Mouse (Mus musculus): ENCODE results near the gene Hmg20b. TPM values are rescaled to one million over a fixed set of nuclear protein-coding genes. Genes with fewer than 3 reads are reported as not detected.
A peak's percentile ranks its signal among the peaks of the same experiment; 100 is the strongest.

The Hmg20b gene
- polyA plus RNA-seq, 1 experiment from 2014 or later: 92.5 TPM

GRCm38 (mm10) chr10:81321436-81321835 lies 28.8 kb downstream of the Hmg20b start:
- no peaks in the 10 kb centered on the region for H3K9me3 ChIP-seq
- WGBS: 2% methylated on average over 20 of the region's 20 CpGs
- H3K4me2 ChIP-seq: peak overlapping the region; percentile 76
- H3K27me3 ChIP-seq: no peaks in the 10 kb centered on the region
- peaks cover 49% of the 10 kb centered on the region for H3K36me3 ChIP-seq
- H3K27ac ChIP-seq: peak overlapping the region; percentile 88
- H3K4me3 ChIP-seq: peak overlapping the region; percentile 94
- no peak for ATAC-seq (ENCODE audit: borderline replicate concordance, extremely low read depth, low FRiP score, low TSS enrichment)
- peak overlapping the region; percentile 88 for H3K9ac ChIP-seq
- H3K4me1 ChIP-seq: peaks cover 48% of the 10 kb centered on the region

GRCm38 (mm10) chr10:81320550-81321347 lies 29.5 kb downstream of the Hmg20b start, which contains the start of gene Cactin:
TSS of gene Cactin (plus strand) at chr10:81321103.
- H3K27me3 ChIP-seq: no peaks in the 10 kb centered on the region
- H3K36me3 ChIP-seq: peaks cover 47% of the 10 kb centered on the region
- H3K9ac ChIP-seq: peak within 1 kb of the TSS; percentile 88
- H3K4me3 ChIP-seq: peak within 1 kb of the TSS; percentile 94
- H3K9me3 ChIP-seq: no peaks in the 10 kb centered on the region
- H3K4me2 ChIP-seq: peak within 1 kb of the TSS; percentile 76
- H3K4me1 ChIP-seq: peaks cover 52% of the 10 kb centered on the region
- peak within 1 kb of the TSS; percentile 89 for H3K27ac ChIP-seq
- under 1% methylated on average over 68 of the region's 68 CpGs for WGBS
- peak; percentile 93 for ATAC-seq (ENCODE audit: borderline replicate concordance, extremely low read depth, low FRiP score, low TSS enrichment)

- peak overlapping the region; percentile 89 for H3K27ac ChIP-seq
- no peaks in the 10 kb centered on the region for H3K27me3 ChIP-seq
- H3K36me3 ChIP-seq: peaks cover 47% of the 10 kb centered on the region
- H3K4me1 ChIP-seq: peaks cover 52% of the 10 kb centered on the region
- WGBS: 1% methylated on average over 38 of the region's 38 CpGs
- H3K9me3 ChIP-seq: no peaks in the 10 kb centered on the region
- H3K4me2 ChIP-seq: peak overlapping the region; percentile 64
- H3K9ac ChIP-seq: peak overlapping the region; percentile 39
- H3K4me3 ChIP-seq: peak overlapping the region; percentile 94
- no peak; the same call in 1 of the 2 replicates for ATAC-seq (ENCODE audit: borderline replicate concordance, extremely low read depth, low FRiP score, low TSS enrichment)
Measured at GRCm38 (mm10) chr10:81319741-81320549, 30.3 kb downstream of the Hmg20b start.

GRCm38 (mm10) chr10:81319330-81319699 lies 31.0 kb downstream of the Hmg20b start:
- Histone ChIP-seq H3K4me1 (peaks cover 52% of the 10 kb centered on the region), H3K4me2 (peak overlapping the region; percentile 64), H3K27me3 (no peaks in the 10 kb centered on the region), H3K27ac (peak overlapping the region; percentile 89), H3K9ac (peak overlapping the region; percentile 39), H3K4me3 (peak overlapping the region; percentile 94), H3K36me3 (peaks cover 46% of the 10 kb centered on the region), H3K9me3 (no peaks in the 10 kb centered on the region)
- 24% methylated on average over 8 of the region's 8 CpGs for WGBS
- no peak for ATAC-seq (ENCODE audit: borderline replicate concordance, extremely low read depth, low FRiP score, low TSS enrichment)

GRCm38 (mm10) chr10:81318589-81319329 lies 31.5 kb downstream of the Hmg20b start:
- Histone ChIP-seq H3K27ac (peak overlapping the region; percentile 89; the same call in 1 of the 2 replicates), H3K36me3 (peaks cover 46% of the 10 kb centered on the region), H3K9me3 (no peaks in the 10 kb centered on the region), H3K27me3 (no peaks in the 10 kb centered on the region), H3K4me3 (no peak overlapping the region), H3K4me2 (peak overlapping the region; percentile 64), H3K9ac (peak overlapping the region; percentile 39; the same call in 1 of the 2 replicates), H3K4me1 (peaks cover 52% of the 10 kb centered on the region)
- no peak for ATAC-seq (ENCODE audit: borderline replicate concordance, extremely low read depth, low FRiP score, low TSS enrichment)
- 85% methylated on average over 13 of the region's 13 CpGs for WGBS

- peaks cover 48% of the 10 kb centered on the region for H3K4me1 ChIP-seq
- H3K9me3 ChIP-seq: no peaks in the 10 kb centered on the region
- peak overlapping the region; percentile 44; the same call in 1 of the 2 replicates for H3K27ac ChIP-seq
- no peak for ATAC-seq (ENCODE audit: borderline replicate concordance, extremely low read depth, low FRiP score, low TSS enrichment)
- H3K36me3 ChIP-seq: peaks cover 46% of the 10 kb centered on the region
- H3K4me3 ChIP-seq: peak overlapping the region; percentile 28
- peak overlapping the region; percentile 58 for H3K4me2 ChIP-seq
- no peaks in the 10 kb centered on the region for H3K27me3 ChIP-seq
- 16% methylated on average over 18 of the region's 20 CpGs for WGBS
- peak overlapping the region; percentile 40 for H3K9ac ChIP-seq
Measured at GRCm38 (mm10) chr10:81317273-81317672, 33.0 kb downstream of the Hmg20b start.

GRCm38 (mm10) chr10:81316338-81317060 lies 33.8 kb downstream of the Hmg20b start:
- Histone ChIP-seq H3K4me2 (peak overlapping the region; percentile 58), H3K36me3 (peaks cover 53% of the 10 kb centered on the region), H3K4me3 (peak overlapping the region; percentile 28), H3K9me3 (no peaks in the 10 kb centered on the region), H3K27me3 (no peaks in the 10 kb centered on the region), H3K4me1 (peaks cover 40% of the 10 kb centered on the region), H3K9ac (peak overlapping the region; percentile 40), H3K27ac (peak overlapping the region; percentile 44; the same call in 1 of the 2 replicates)
- ATAC-seq (ENCODE audit: borderline replicate concordance, extremely low read depth, low FRiP score, low TSS enrichment): no peak
- WGBS: 43% methylated on average over 16 of the region's 16 CpGs

GRCm38 (mm10) chr10:81315587-81315986 lies 34.7 kb downstream of the Hmg20b start:
- no peak for ATAC-seq (ENCODE audit: borderline replicate concordance, extremely low read depth, low FRiP score, low TSS enrichment)
- WGBS: 87% methylated on average over 16 of the region's 16 CpGs
- Histone ChIP-seq H3K4me1 (peaks cover 39% of the 10 kb centered on the region), H3K27ac (no peak overlapping the region), H3K27me3 (no peaks in the 10 kb centered on the region), H3K36me3 (peaks cover 62% of the 10 kb centered on the region), H3K4me2 (no peak overlapping the region), H3K4me3 (no peak overlapping the region), H3K9ac (no peak overlapping the region), H3K9me3 (no peaks in the 10 kb centered on the region)

- peaks cover 71% of the 10 kb centered on the region for H3K36me3 ChIP-seq
- 76% methylated on average over 7 of the region's 7 CpGs for WGBS
- no peak overlapping the region for H3K9ac ChIP-seq
- H3K27ac ChIP-seq: no peak overlapping the region
- no peak overlapping the region for H3K4me3 ChIP-seq
- no peak overlapping the region for H3K4me2 ChIP-seq
- peaks cover 31% of the 10 kb centered on the region for H3K4me1 ChIP-seq
- H3K27me3 ChIP-seq: no peaks in the 10 kb centered on the region
- H3K9me3 ChIP-seq: no peaks in the 10 kb centered on the region
- no peak for ATAC-seq (ENCODE audit: borderline replicate concordance, extremely low read depth, low FRiP score, low TSS enrichment)
Measured at GRCm38 (mm10) chr10:81314201-81314600, 36.1 kb downstream of the Hmg20b start.

GRCm38 (mm10) chr10:81313581-81313980 lies 36.7 kb downstream of the Hmg20b start:
- no peak overlapping the region for H3K4me2 ChIP-seq
- H3K9me3 ChIP-seq: no peaks in the 10 kb centered on the region
- peaks cover 25% of the 10 kb centered on the region for H3K4me1 ChIP-seq
- no peak overlapping the region for H3K27ac ChIP-seq
- WGBS: 87% methylated on average over 13 of the region's 13 CpGs
- H3K36me3 ChIP-seq: peaks cover 77% of the 10 kb centered on the region
- no peaks in the 10 kb centered on the region for H3K27me3 ChIP-seq
- H3K9ac ChIP-seq: no peak overlapping the region
- no peak for ATAC-seq (ENCODE audit: borderline replicate concordance, extremely low read depth, low FRiP score, low TSS enrichment)
- H3K4me3 ChIP-seq: no peak overlapping the region

- no peak overlapping the region for H3K9ac ChIP-seq
- no peaks in the 10 kb centered on the region for H3K9me3 ChIP-seq
- no peak overlapping the region for H3K4me3 ChIP-seq
- H3K27ac ChIP-seq: no peak overlapping the region
- no peak for ATAC-seq (ENCODE audit: borderline replicate concordance, extremely low read depth, low FRiP score, low TSS enrichment)
- H3K4me2 ChIP-seq: no peak overlapping the region
- H3K27me3 ChIP-seq: no peaks in the 10 kb centered on the region
- H3K4me1 ChIP-seq: no peaks in the 10 kb centered on the region
- 85% methylated on average over 5 of the region's 5 CpGs for WGBS
- peaks cover 83% of the 10 kb centered on the region for H3K36me3 ChIP-seq
Measured at GRCm38 (mm10) chr10:81309571-81309970, 40.7 kb downstream of the Hmg20b start.

Data from lung, embryonic 15.5 days (tissue).